Mouse (Mus musculus) naive thymus-derived CD4-positive, alpha-beta T cell, adult 2 months (primary cell): ENCODE data around the gene Larp1b.
A peak's percentile ranks its signal among the peaks of the same experiment; 100 is the strongest.

Experiments used
- DNase-seq: peaks from one replicate; pipeline ENCODE4 v3.0.0-alpha.2; 2011; ENCODE audit warnings: low read depth

The Larp1b gene

DNA sequence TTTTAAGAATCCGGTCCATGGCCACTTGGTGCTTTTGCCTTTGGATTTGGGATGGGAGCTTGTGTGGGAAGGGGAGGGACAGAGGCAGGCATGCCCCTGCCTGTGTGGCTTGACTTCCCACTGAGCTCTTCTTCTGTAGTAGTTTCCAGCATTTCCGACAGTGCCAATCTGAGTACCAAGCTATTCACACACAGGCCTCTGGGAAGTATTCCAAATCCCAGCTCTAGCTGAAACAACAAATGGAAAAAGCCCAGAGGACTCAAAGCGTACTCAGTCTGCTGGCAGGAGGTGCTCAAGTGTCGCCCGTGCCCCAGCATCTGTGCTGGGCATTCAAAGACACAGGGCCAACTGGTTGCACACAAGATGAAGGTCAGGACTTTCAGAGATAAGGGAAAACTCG, 72.4 kb downstream of the Larp1b start:
- no peak for DNase-seq

DNA sequence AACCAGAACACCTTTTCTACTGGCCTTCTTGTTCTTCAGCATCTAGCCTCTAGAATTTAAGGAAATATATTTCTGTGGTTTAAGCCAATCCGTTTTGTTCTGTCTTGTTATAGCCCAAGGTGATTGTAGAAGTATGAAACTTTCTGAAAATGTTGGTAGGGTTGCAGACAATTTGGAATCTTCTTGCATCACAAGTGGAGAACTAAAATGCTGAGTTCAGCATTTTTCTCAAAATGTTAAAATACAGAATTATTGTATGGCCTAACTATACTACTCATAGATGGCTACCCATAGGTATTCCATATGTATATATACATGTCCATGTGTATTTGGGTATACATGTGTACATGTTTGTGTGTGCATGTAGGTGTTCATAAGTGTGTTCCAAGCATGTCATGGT, 81.1 kb downstream of the Larp1b start:
- no peak for DNase-seq

DNA sequence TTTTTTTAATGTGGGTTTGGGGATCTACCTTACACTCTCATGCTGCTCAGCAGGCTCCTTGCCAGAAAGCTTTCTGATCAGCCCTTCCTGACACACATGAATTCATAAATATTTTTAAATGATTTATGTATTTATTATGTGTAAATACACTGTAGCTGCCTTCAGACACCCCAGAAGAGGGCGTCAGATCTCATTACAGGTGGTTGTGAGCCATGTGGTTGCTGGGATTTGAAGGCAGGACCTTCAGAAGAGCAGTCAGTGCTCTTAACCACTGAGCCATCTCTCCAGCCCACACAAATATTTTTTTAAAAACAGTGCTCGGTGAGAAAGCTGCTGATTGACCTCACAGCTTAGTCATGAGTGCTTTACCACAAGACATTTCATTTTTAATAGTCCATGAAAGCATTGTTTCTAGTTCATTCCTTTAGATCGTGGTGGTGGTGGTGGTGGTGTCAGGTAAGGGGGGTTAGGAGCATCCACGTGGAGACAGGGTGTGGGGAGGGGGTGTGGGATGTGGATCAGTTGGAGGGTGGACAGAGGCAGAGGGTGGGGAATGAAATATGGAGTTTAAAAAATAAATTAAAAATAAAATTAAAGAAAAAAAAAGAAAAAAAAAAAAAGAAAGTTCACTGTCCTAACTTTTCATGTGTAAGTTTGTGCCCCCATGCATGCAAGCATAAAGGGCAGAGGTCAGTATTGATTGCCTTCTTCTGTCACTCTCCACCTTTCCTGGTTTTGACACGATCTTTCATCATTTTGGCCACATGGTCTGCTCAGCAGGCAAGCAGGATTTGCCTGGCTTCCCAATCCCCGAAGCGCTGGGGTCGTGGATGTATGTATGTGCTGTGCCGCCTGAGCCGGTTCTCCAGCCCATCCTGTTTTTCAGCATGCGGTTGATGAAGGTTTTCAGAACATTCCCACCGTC, 81.9 kb downstream of the Larp1b start:
- DNase-seq = no peak

DNA sequence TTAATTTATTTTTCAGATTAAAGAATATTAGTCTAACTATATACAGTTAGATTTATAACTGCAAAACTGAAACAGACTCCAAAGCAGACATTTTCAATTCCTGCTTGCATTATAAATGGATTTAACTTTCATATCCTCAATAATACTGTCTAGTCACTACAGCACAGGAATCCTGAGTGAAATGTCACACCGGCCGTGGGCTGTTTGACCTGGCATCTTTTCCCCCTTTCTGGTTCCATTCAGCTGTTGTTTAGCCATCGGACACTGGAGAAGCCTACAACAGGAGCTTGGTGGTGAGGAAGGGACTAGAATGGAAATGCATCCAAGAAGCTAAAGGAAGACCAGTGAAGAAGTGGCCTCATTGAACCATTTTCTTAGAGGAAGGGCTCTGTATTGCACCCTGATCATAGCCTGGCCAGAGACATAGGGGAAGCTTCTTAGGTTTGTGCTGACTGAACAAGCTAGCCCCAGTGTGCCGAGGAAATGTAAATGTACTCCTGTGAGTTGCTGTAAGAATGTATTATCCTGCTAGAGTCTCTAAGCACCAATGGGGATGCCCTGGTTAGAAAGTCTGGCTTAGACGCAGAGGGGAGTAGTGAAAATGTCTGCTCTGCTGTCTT, 88.8 kb downstream of the Larp1b start:
- DNase-seq = no peak

DNA sequence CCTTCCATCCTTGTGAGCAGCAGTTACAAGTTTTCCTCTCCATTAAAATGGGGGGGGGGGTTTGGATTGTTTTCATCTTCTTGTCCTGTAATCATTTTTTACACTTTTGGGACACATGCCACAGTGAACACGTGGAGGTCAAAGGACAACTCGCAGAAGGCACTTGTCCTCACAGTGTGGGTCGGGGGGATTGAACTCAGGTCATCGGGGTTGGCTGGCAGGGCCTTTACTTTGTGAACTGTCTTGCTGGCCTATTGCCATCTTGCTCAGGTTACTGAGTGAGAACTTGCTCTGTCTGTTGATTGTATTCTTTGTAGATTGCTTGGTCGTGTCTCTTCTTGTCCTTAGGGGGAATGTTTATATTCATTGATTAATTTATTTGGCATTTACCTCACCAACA, 91.6 kb downstream of the Larp1b start:
- DNase-seq = no peak

DNA sequence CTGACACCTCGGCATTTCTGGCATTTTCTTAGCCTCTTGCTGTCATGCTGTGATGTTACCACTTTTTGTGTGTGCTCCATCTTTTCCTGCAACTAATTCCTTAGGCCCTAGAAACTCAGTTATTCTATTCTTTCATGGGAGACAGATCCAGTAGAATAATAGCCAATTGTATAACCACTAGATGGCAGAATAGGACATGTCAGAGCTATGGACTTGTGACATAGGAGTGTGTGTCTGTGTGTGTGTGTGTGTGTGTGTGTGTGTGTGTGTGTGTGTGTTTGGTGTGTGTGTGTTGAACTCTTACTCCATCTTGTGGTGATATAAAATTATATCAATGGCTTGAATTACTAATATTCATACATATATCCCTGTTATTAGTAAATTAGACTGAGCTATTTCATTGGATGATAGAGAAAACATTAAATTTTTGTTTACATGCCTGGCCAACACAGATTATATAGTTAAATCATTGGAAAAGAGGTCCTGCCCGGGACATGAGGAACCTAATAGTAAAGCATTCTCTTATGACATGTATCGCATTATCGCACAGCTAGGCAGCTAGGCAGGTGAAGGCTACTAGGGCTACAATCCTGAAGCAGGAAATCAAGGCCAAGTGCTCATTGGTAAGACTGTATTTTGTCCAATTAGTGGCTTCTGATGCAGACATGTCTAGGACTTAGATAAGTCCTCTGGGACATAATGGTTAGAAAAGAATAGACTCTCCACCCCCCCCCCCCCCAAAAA, 92.7 kb downstream of the Larp1b start:
- peak; percentile 51 for DNase-seq

DNA sequence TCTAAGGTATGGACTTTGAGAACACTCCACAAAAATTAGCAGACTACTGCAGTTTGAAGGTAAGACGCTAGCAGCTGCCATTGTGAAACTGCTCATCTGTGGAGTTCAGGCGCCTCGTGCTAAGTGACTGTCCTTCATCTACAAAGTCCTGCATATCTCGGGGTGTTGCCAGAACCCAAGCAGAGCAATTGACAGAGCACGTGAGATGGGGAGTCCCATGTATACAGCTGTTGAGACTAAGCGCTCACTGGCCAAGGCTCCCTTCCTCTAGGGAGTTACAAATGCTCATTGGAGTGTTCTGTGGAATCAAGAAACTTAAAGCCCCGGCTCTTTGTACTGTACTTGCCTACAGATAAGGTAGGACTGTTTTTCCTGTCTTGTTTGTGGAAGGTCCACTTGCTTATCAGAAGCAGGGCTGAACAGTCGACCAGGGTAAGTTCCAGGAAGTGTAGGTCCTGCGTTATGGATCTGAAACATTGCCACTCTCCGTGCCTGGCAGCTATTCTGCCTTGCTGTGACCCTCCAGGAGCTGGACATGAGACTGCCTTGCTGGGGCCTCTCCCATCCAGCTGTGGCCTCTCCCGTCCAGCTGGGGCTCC, 94.2 kb downstream of the Larp1b start:
- DNase-seq = no peak

DNA sequence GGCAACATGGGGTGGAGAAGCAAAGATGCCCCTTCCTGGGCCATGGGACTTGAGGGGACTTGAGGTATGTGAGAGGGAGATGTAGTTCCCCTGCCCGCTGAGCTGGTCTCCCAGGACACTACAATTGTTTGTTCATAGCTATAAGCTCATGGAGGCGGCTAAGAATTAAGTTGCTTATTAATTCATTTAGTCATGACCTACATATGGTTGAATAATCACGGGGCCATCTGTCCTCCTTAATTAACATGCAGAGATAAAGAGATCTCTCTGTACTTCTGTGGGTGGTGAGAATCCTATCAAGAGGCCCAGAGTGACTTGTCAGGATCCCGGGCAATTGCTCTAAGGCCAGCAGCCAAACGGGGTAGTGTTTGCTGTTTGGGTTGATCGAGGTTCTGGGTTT, 98.2 kb downstream of the Larp1b start:
- DNase-seq = no peak

DNA sequence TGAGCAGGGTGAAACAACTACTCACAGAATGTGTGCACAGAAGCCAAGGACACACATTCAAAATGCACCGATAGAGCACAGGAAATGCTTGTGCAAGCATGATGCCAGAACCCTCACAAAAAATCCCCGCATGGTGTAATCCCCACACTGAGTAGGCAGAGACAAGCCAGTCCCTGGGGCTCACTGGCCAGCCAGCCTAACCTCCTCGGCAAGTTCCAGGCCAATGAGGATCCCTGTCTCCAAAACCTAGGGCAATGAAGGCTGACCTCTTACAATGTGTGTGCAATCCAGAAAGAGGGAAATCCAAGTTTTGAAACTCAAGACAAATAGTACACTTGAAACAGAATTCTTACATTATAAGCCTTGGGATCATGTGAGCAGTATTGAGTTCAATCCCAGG, 103.7 kb downstream of the Larp1b start:
- no peak for DNase-seq

DNA sequence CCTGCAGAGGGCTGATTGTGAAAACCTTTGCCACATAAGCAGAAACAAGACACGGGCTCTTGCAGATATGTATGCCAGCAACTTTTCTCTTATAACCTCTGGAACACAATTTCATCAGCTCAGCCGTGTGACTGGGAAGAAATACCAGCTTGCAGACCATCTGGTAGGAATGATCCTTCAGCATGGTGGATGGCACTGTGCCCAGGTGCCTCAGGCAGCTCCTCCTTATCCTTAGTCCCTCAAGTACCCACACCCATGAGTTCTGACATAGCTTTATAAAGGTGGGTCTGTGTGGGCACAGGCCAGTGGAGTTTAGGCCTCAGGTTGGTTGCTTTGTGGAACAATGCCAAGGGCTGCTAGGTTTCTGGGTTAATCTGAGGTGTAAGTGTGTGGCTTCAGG, 108.8 kb downstream of the Larp1b start:
- no peak for DNase-seq

DNA sequence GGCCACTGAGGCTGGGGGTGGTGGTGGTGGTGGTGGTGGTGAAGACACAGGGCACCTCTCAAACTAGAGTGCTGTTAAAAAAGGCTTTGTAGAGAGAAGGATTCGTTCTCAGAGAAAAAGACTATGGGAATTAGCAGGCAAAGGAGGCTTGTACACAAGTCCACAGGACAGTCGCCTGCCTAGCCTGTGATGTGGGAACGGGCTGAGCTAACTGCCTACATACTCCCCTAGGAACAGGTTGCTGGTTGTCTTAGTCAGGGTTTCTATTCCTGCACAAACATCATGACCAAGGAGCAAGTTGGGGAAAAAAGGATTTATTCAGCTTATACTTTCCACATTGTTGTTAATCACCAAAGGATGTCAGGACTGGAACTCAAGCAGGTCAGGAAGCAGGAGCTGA, 109.6 kb downstream of the Larp1b start:
- no peak for DNase-seq

DNA sequence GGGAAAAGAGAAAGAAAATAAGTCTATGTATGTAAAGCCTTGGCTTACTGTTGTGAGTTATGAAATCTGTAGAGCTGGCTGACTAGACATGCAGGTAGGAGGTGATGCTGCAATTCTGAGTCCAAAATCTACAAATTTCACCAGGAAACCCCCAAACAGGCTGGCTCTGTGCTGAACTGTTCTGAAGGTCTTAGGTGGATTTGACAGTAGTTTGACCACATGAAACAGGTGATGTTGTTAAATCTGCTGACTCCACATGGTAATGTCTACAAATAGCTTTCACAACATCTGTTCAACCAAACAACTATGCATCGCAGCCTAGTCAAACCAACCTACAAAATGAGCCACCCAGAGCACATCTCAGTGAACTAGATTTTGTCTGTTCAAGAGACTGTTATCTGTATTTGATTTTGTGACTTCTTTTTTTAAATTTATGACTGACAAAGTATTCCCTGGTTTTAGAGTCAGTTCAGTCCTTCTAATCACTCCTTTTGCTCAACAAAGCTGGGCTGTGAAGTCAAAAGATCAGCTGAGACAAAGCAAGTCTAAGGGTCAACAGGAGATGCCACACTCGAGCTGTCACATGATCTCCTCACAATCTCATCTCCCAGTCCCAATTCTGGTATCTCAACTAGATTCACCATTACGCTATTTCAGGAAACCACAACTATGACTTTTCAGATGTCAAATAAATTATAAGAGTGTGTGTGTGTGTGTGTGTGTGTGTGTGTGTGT, 112.4 kb downstream of the Larp1b start:
- no peak for DNase-seq

DNA sequence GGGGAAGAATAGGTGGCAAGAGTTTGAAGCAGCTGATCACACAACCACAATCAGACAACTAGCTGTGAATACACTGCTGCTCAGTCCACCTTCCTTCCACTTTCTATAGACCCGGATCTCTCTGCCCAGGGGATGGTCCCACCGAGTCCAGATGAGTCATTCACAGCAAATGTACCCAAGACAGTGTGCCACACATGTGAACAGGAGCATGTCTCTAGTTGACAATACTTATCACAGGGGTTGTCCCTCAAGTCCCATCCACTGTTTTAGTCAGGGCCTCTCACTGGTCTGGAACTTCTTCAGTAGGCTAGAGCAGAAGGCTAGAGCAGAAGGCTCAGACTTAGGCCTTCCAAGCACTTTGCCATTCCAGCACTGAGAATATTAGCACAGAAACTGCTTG, 113.1 kb downstream of the Larp1b start:
- no peak for DNase-seq

DNA sequence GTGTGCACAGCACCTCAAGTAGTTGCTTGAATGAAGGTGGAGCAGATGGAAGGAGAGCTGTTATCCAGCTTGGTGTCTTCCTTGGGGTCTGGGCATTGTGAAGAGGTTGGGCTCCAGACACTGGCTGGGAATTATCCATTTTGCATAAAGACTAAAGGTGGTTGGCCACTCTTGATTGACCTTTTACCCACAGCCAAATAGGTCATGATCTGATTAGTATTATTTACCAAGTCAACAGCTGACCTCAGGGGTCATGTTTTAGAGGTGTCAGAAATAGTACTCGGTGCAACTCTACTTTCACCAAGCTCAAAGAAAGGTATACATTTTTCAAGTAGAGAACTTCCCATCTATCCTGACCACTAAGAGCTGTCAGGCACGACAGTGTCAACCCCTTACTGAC, 115.7 kb downstream of the Larp1b start:
- no peak for DNase-seq

DNA sequence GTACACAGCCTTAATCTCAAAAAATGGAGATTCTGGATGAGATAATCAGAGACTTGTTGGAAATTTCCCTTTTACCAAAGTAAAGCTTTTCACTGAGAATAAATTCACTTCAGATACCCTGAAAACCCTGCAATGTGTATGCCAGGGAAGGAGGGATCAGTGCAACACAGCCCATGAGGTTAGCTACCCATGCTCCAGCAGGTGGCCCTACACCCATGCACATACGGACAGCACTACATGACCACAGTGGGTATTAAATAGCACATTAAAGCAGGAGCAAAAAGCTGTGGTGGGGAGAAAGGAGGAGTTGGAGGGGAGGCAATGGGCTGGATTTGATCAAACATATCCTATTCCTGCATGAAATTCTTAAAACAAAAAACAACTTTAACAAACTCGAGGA, 120.9 kb downstream of the Larp1b start:
- DNase-seq = no peak

DNA sequence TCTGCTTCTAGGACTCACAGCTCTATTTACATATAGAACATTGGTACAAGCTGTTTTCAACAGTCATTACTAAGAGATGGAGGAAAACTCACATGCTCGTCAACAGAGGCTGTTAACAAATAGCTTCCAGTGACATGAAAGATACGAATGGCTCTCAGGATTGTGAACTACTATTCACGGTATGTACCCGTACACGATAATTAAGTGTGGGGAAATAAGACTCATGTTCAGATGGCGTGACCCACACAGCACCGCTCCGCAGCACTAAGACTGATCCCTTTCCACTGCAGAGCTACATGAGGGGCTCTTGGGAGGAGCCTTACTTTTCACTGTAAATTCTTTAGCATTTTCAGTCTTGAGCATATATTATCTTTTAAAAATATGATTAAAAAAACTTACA, 125.7 kb downstream of the Larp1b start:
- no peak for DNase-seq

DNA sequence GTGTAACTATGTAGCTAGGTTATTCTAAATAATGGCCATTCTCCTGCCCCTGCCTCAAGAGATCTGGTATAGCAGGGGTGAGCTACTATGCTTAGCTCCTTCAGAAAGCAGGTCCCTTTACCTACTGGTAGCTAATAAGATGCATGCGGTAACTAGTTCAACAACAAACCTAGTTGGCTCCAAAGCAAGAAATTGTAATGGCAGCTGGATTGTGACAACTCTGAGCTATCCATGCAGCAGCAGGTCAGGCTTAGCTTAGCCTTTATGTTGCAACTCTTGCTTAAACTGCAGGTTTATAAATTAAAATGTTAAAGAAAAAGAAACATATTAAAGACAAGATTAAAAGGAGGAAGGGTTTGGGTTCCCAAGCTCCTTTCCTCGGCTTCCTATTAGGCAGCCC, 129.0 kb downstream of the Larp1b start:
- DNase-seq = no peak

DNA sequence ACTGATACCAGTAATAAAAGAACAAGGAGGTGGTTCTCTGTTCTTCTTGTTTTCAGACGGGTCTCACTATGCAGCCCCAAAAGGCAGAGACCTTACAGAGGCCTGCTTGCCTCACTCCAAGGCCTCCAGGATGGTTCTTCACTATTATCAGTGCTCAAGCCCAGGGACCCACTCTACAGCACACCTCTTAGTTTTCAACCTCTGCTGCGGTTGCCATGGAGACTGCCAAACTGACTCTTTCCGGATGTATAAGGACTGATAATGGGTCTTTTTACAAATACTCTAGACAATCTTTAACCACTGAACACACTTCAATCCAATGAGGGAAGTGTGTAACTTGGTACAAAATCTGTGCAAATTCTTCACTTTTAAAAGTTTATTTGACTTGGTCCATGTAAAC, 131.1 kb downstream of the Larp1b start:
- peak; percentile 43 for DNase-seq

DNA sequence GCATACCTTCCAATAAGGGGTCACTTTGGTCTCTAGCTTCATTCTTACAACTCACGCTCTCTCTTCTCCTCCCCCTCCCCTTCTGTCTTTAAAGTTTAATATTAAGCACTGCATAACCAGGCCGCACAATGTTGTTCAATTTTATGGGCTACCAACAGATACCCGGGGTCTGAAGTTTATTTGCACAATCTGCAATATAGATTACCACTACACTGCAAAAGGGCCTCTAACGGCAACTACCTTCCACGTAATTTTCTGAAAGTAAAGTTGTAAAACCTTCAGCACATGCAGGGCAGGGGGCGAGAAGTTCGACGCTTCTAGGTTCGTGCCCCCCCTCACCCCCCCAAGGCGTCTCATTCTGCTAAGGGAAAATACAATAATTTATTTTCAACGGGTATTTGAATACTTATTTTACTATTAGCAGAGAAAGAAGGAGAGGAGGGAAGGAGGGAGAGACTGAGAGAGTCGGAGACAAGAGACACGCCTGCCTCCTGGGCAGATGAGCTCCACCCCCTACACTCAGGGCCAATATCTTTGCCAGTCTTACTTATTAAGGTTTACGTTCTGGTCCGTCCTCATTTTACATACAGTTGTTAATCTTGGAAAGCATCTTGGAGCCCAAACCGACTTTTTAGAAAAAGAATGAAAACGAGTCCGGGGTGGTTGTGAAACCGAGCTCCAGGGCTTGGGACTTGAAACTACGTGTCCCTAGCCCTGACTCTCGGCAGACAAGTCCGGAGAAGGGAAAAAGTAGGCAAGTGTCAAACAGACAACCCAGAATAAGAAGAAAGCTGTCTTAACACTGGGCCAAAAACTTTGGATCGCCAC, 132.1 kb downstream of the Larp1b start:
- peak; percentile 49 for DNase-seq

DNA sequence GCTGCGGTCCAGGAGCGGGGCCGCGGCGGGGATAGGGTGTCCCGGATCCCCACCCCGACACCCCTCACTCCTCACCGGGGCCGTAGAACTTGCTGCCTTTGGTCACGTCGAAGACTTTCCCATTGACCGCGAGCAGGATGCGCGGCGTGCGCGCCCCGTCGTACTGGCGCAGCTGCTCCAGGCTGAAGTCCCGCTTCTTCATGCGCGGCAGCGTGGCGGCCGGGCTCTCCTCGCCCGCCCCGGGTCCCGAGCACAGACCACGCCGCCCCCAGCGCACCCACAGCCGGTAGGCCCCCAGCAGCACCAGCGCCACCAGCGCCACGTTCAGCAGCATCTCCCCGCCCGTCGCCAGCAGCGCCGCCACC, 132.9 kb downstream of the Larp1b start:
- no peak for DNase-seq
